Mouse (Mus musculus): Measurements from ENCODE around the gene Arrdc2. TPM values are rescaled to one million over a fixed set of nuclear protein-coding genes. Genes with fewer than 3 reads are reported as not detected.
"Not testable (repeated sequence)": the region's sequence is repeated elsewhere in the genome, so short reads cannot be mapped to it uniquely, and the experiment has no call there.

Arrdc2 gene
- polyA plus RNA-seq, 1 experiment = 27.4 TPM

GRCm38 (mm10) chr8:70841147-70842072 is 1.9 kb upstream of the Arrdc2 start:
- peak; percentile 83 for DNase-seq (ENCODE audit: low spot score)

GRCm38 (mm10) chr8:70840590-70840989 is 1.1 kb upstream of the Arrdc2 start:
- DNase-seq (ENCODE audit: low spot score) = no peak

- DNase-seq (ENCODE audit: low spot score) = peak; percentile 48
Measured at GRCm38 (mm10) chr8:70838654-70839407, 689 bp downstream of the Arrdc2 start.

GRCm38 (mm10) chr8:70836666-70837065 is 2.9 kb downstream of the Arrdc2 start:
- DNase-seq (ENCODE audit: low spot score) = no peak

GRCm38 (mm10) chr8:70834071-70834470 is 5.4 kb downstream of the Arrdc2 start:
- no peak for DNase-seq (ENCODE audit: low spot score)

- no peak for DNase-seq (ENCODE audit: low spot score)
Measured at GRCm38 (mm10) chr8:70833520-70833919, 6.0 kb downstream of the Arrdc2 start.

- DNase-seq (ENCODE audit: low spot score) = no peak
Measured at GRCm38 (mm10) chr8:70833018-70833482, 6.5 kb downstream of the Arrdc2 start.

- no peak for DNase-seq (ENCODE audit: low spot score)
Measured at GRCm38 (mm10) chr8:70832371-70832770, 7.1 kb downstream of the Arrdc2 start.

- no peak for DNase-seq (ENCODE audit: low spot score)
Measured at GRCm38 (mm10) chr8:70831517-70831916, 8.0 kb downstream of the Arrdc2 start.

GRCm38 (mm10) chr8:70827796-70828195 is 11.7 kb downstream of the Arrdc2 start:
- no peak for DNase-seq (ENCODE audit: low spot score)

- no peak for DNase-seq (ENCODE audit: low spot score)
Measured at GRCm38 (mm10) chr8:70827010-70827409, 12.5 kb downstream of the Arrdc2 start.

GRCm38 (mm10) chr8:70825816-70826215 is 13.7 kb downstream of the Arrdc2 start:
- DNase-seq (ENCODE audit: low spot score) = no peak

- no peak for DNase-seq (ENCODE audit: low spot score)
Measured at GRCm38 (mm10) chr8:70823802-70824201, 15.7 kb downstream of the Arrdc2 start.

- not testable (repeated sequence) for DNase-seq (ENCODE audit: low spot score)
Measured at GRCm38 (mm10) chr8:70822594-70822993, 16.9 kb downstream of the Arrdc2 start.

GRCm38 (mm10) chr8:70821992-70822391 is 17.5 kb downstream of the Arrdc2 start:
- DNase-seq (ENCODE audit: low spot score) = no peak

- DNase-seq (ENCODE audit: low spot score) = peak; percentile 56
Measured at GRCm38 (mm10) chr8:70821399-70821962, 18.0 kb downstream of the Arrdc2 start.

GRCm38 (mm10) chr8:70820101-70820935 is 19.2 kb downstream of the Arrdc2 start:
- no peak for DNase-seq (ENCODE audit: low spot score)

GRCm38 (mm10) chr8:70816679-70817078 is 22.8 kb downstream of the Arrdc2 start:
- no peak for DNase-seq (ENCODE audit: low spot score)

GRCm38 (mm10) chr8:70812885-70813284 is 26.6 kb downstream of the Arrdc2 start:
- DNase-seq (ENCODE audit: low spot score) = no peak

GRCm38 (mm10) chr8:70812055-70812454 is 27.5 kb downstream of the Arrdc2 start:
- no peak for DNase-seq (ENCODE audit: low spot score)

- DNase-seq (ENCODE audit: low spot score) = no peak
Measured at GRCm38 (mm10) chr8:70810962-70811680, 28.4 kb downstream of the Arrdc2 start.

Data from urinary bladder, adult 2 months (tissue).